Mouse (Mus musculus) small intestine, adult 2 months (tissue): ENCODE results near the gene Slc16a5.

Experiments used
- CTCF ChIP-seq: fragments of 200-500 bp; IDR thresholded peaks from 2 replicates; pipeline ENCODE4 v1.5.1; 2012; ENCODE audit warnings: low read depth, mild to moderate bottlenecking, control low read depth, inconsistent platforms, low read length, moderate library complexity, mixed read lengths; ENCODE audit not compliant: insufficient replicate concordance, insufficient read length; ENCODE audit errors: extremely low read depth
- POLR2A ChIP-seq: fragments of 200-500 bp; IDR thresholded peaks from 2 replicates; pipeline ENCODE4 v1.6.1; 2012; ENCODE audit warnings: low read depth, mild to moderate bottlenecking, control low read depth, inconsistent platforms, low read length, moderate library complexity

DNA sequence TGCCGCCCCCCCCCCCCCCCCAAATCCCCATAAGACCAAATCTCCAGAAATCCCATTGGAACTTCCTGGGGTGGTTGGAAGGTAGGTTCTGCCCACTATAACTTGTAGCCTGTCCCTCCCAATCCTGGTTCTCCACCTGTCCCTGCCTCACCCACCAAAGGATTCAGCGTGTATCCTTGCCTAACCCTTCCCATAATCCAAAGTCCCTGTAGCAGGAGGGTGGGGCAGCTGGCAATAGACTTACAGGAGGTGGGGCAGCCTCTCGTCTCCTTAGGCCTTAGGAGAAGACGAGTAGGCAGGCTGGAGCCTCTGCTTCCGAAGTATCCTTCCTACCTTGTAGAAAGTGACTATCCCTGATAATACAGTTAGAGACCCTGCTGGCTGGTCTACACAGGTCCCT is 6.1 kb upstream of the Slc16a5 start:
- TF ChIP-seq CTCF (no peak), POLR2A (no peak)
